Comparison of ENCODE assay signal across 7 mouse cellular contexts in the genomic region with DNA sequence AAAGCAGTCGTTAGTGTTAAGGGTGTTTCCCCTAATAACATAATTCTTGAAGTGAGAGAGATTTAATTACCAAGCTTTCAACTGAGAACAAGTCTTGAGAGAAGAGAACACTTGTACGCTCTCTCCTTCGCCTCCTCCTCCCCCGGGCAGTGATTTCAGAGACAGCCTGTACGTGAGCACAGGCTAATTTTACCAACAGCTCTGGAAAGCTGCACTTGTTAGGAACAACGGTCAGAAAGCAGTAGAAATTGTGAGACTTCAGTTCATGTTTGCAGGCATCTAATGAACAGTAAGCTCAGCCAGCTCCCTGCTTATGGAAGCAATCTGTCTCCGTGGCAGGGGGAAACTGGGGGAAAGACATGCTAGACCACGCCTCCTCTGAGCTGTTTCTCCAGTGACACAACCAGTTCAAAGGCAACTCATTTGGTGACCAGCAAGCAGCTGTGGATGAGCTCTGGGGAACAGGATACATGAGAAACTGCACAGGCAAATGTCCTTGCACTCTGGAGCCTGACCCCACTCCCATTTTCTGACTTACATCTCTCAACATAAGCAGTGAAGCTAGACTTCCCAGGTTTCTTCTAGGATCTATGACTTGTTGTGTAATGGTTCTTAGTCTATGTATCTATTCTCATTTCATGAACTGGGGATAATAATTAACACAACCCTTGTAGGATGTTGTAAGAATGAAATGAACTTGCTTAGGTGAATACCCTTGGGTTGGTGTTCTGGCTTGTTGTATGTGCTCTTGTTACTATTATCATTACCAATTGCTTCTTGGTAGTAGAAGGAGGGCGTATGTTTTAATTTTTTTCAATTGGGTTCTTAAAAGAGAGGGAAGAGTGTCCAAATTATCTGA.
DNase-seq lines count a peak whose midpoint lies in the region.

No protein-coding gene starts in this region.

- DNase-seq in retina, postnatal 1 day: peak; percentile 47
- DNase-seq in retina, embryonic 14.5 days (ENCODE audit: low spot score): no peak
- peak; percentile 72 to 79 for DNase-seq in frontal cortex, postnatal 36 days (ENCODE audit: low spot score in 2 of 2)
- peak; percentile 83 for DNase-seq in layer of hippocampus, adult 9-11 months
- DNase-seq in right cerebral cortex, postnatal 10 days (ENCODE audit: low spot score in 2 of 2): peak; percentile 71 to 80
- no peak for DNase-seq in spleen, adult 18-20 months
- DNase-seq in urinary bladder, postnatal 10 days (ENCODE audit: low spot score): no peak

Comparison
In these comparisons a context has a peak if more than half of its experiments do, and no peak if none do; other contexts are left out.
1. DNase-seq: peak in retina, postnatal 1 day (single experiment), frontal cortex, postnatal 36 days (2 of 2), layer of hippocampus, adult 9-11 months (single experiment) and right cerebral cortex, postnatal 10 days (2 of 2); none in retina, embryonic 14.5 days (single experiment), spleen, adult 18-20 months (0 of 2) and urinary bladder, postnatal 10 days (single experiment).